Mouse (Mus musculus): ENCODE results near the gene Tmtc2.

The Tmtc2 gene

GRCm38 (mm10) chr10:105544004-105545003 lies 29.9 kb downstream of the Tmtc2 start:
- DNase-seq (ENCODE audit: low spot score), result no peak

GRCm38 (mm10) chr10:105542081-105542480 lies 32.2 kb downstream of the Tmtc2 start:
- DNase-seq (ENCODE audit: low spot score), result no peak

GRCm38 (mm10) chr10:105539697-105540096 lies 34.6 kb downstream of the Tmtc2 start:
- no peak for DNase-seq (ENCODE audit: low spot score)

GRCm38 (mm10) chr10:105536910-105537309 lies 37.3 kb downstream of the Tmtc2 start:
- no peak for DNase-seq (ENCODE audit: low spot score)

GRCm38 (mm10) chr10:105535848-105536247 lies 38.4 kb downstream of the Tmtc2 start:
- no peak for DNase-seq (ENCODE audit: low spot score)

- no peak for DNase-seq (ENCODE audit: low spot score)
These were observed 41.5 kb downstream of the Tmtc2 start for GRCm38 (mm10) chr10:105532747-105533146.

- DNase-seq (ENCODE audit: low spot score), result no peak
These were observed 42.2 kb downstream of the Tmtc2 start for GRCm38 (mm10) chr10:105532019-105532525.

GRCm38 (mm10) chr10:105531080-105531894 lies 43.0 kb downstream of the Tmtc2 start:
- DNase-seq (ENCODE audit: low spot score), result no peak

- DNase-seq (ENCODE audit: low spot score), result no peak
These were observed 50.7 kb downstream of the Tmtc2 start for GRCm38 (mm10) chr10:105523405-105524088.

- DNase-seq (ENCODE audit: low spot score), result no peak
These were observed 51.8 kb downstream of the Tmtc2 start for GRCm38 (mm10) chr10:105522431-105522830.

- DNase-seq (ENCODE audit: low spot score), result no peak
These were observed 55.0 kb downstream of the Tmtc2 start for GRCm38 (mm10) chr10:105519154-105519806.

- no peak for DNase-seq (ENCODE audit: low spot score)
These were observed 56.1 kb downstream of the Tmtc2 start for GRCm38 (mm10) chr10:105518144-105518543.

- no peak for DNase-seq (ENCODE audit: low spot score)
These were observed 60.4 kb downstream of the Tmtc2 start for GRCm38 (mm10) chr10:105513777-105514322.

- no peak for DNase-seq (ENCODE audit: low spot score)
These were observed 64.4 kb downstream of the Tmtc2 start for GRCm38 (mm10) chr10:105509896-105510272.

- DNase-seq (ENCODE audit: low spot score), result no peak
These were observed 64.9 kb downstream of the Tmtc2 start for GRCm38 (mm10) chr10:105509146-105509895.

- DNase-seq (ENCODE audit: low spot score), result no peak
These were observed 66.1 kb downstream of the Tmtc2 start for GRCm38 (mm10) chr10:105507982-105508786.

- no peak for DNase-seq (ENCODE audit: low spot score)
These were observed 68.2 kb downstream of the Tmtc2 start for GRCm38 (mm10) chr10:105506046-105506445.

- no peak for DNase-seq (ENCODE audit: low spot score)
These were observed 69.8 kb downstream of the Tmtc2 start for GRCm38 (mm10) chr10:105504472-105504871.

- DNase-seq (ENCODE audit: low spot score), result no peak
These were observed 72.5 kb downstream of the Tmtc2 start for GRCm38 (mm10) chr10:105501736-105502135.

- no peak for DNase-seq (ENCODE audit: low spot score)
These were observed 73.8 kb downstream of the Tmtc2 start for GRCm38 (mm10) chr10:105500482-105500881.
